Mouse (Mus musculus) ES-Bruce4 (cell line): ENCODE data around the gene Scamp1. TPM values are rescaled to one million over a fixed set of nuclear protein-coding genes. Genes with fewer than 3 reads are reported as not detected.

Source experiments
- H3K27ac ChIP-seq: 2 replicates; pipeline ENCODE4 v1.5.1; 2012; ENCODE audit warnings: low read length, inconsistent platforms; ENCODE audit not compliant: insufficient read depth
- H3K27me3 ChIP-seq: 2 replicates; pipeline ENCODE4 v1.6.1; 2012; ENCODE audit warnings: mild to moderate bottlenecking, low read length, inconsistent platforms; ENCODE audit not compliant: control insufficient read depth, poor library complexity, insufficient read depth, severe bottlenecking
- H3K36me3 ChIP-seq: 2 replicates; pipeline ENCODE4 v1.6.1; 2012; ENCODE audit warnings: inconsistent platforms, mild to moderate bottlenecking, low read length, moderate library complexity; ENCODE audit not compliant: control insufficient read depth, poor library complexity, insufficient read depth, severe bottlenecking
- H3K4me1 ChIP-seq: one replicate; pipeline ENCODE4 v1.8.1; 2011; ENCODE audit warnings: low read length; ENCODE audit not compliant: control insufficient read depth, insufficient read depth
- H3K4me3 ChIP-seq: 2 replicates; pipeline ENCODE4 v1.5.1; 2011; ENCODE audit warnings: low read depth, mild to moderate bottlenecking, low read length
- H3K9ac ChIP-seq: 2 replicates; pipeline ENCODE4 v1.6.1; 2012; ENCODE audit warnings: low read depth, mild to moderate bottlenecking, inconsistent platforms; ENCODE audit not compliant: poor library complexity, severe bottlenecking
- H3K9me3 ChIP-seq: replicated peaks from 2 replicates; pipeline ENCODE4 v1.6.1; 2012; ENCODE audit warnings: mild to moderate bottlenecking, low read length, inconsistent platforms; ENCODE audit not compliant: control insufficient read depth, poor library complexity, insufficient read depth, severe bottlenecking
- CTCF ChIP-seq: IDR thresholded peaks from one replicate; pipeline ENCODE4 v1.8.1; 2011; ENCODE audit warnings: low read depth, low read length
- EP300 ChIP-seq: IDR thresholded peaks from 2 replicates; pipeline ENCODE4 v1.6.1; 2011; ENCODE audit warnings: low read depth, low read length; ENCODE audit not compliant: insufficient read depth
- POLR2A ChIP-seq: IDR thresholded peaks from one replicate; pipeline ENCODE4 v1.8.1; 2011; ENCODE audit warnings: low read length; ENCODE audit not compliant: insufficient read depth
- polyA plus RNA-seq: library from polyadenylated mRNA; stranded (reverse); fragments of >200 nt; gene quantifications from 2 replicates; pipeline ENCODE4 v1.2.4, GENCODE M21; 2011; ENCODE audit warnings: low read depth; ENCODE audit not compliant: missing spikeins, insufficient read depth, insufficient read length

The Scamp1 gene
- polyA plus RNA-seq, 1 experiment = 43.5 TPM

DNA sequence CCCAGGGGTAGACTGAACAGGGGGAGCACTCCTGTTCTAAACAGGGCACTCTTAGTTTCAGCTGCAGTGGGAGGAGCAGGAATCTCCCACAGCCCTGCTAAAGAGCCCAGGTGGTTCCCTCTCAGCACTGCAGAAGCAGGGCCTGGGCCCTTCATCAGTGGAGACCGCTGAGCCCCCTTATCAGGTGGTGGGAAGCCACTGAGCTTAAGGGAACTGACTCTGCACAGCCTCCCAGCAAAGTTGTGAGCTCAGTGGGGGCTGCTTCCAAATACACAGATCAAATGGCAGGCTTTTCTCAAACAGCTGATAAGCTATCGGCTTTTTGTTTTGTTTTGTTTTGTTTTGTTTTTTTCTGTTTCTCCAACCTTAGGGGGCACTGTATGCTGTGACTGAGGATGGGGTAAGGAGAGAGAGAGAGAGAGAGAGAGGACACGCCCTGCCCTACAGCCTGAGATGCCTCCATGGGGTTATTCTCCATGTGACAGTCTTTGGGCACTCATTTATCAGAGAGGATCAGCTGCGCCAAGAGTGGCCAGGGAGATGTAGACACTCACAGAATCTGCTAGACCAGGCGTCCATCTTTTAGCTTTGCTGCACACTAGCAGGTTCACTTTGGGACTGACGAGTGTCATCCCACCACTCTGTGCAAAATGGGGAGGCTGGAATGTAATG, 110.1 kb downstream of the Scamp1 start:
- no peaks in the 10 kb centered on the region for H3K4me1 ChIP-seq
- no peak overlapping the region for H3K4me3 ChIP-seq

DNA sequence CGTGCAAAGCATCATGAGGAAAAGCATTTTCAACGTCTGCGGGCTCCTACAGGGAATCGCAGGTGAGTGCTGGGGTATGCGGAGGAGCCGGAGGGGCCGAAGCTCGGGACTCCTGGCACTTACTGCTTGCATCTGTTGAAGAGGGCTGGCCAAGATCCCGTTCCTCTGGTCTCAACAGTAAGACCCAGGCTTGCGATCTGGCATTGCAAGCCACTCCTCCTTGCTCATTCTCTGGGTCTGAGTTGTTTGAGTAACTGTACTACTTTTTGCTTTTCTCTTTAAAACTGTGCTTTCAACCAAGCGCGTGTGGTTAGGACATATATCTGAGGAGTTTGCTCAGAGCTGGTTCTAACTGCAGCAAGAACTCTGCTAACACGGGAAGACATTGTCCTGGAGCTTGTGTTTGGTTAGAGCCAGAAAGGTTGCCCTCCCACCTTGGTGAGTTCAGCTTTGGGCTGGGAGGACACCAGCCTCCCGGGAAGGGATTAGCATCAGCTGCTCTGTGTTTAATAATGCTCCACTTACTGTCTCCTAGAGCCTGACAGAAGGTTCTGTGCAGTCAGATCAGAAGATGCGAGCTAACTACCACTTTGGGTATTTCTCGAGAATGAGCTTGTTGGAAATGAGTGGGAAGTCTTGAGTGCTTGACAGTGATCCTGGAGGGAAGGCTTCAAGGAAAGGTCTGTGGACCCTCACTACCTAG, 110.9 kb downstream of the Scamp1 start:
- no peaks in the 10 kb centered on the region for H3K36me3 ChIP-seq
- 0 out of 2 replicates have a peak, but pooled peaks cover 2% of the 10 kb centered on the region for H3K27me3 ChIP-seq
- H3K4me1 ChIP-seq = no peaks in the 10 kb centered on the region
- H3K9me3 ChIP-seq = no peaks in the 10 kb centered on the region
- TF ChIP-seq EP300 (no peak), CTCF (no peak)
- no peak overlapping the region for H3K27ac ChIP-seq
- no peak overlapping the region for H3K9ac ChIP-seq
- peak overlapping the region; percentile 28 for H3K4me3 ChIP-seq

More for the DNA sequence above, 110.1 kb downstream of the Scamp1 start:
- Histone ChIP-seq H3K9me3 (no peaks in the 10 kb centered on the region), H3K36me3 (no peaks in the 10 kb centered on the region), H3K27ac (no peak overlapping the region), H3K27me3 (0 out of 2 replicates have a peak, but pooled peaks cover 2% of the 10 kb centered on the region), H3K9ac (no peak overlapping the region)
- TF ChIP-seq EP300 (no peak), POLR2A (no peak), CTCF (no peak)

DNA sequence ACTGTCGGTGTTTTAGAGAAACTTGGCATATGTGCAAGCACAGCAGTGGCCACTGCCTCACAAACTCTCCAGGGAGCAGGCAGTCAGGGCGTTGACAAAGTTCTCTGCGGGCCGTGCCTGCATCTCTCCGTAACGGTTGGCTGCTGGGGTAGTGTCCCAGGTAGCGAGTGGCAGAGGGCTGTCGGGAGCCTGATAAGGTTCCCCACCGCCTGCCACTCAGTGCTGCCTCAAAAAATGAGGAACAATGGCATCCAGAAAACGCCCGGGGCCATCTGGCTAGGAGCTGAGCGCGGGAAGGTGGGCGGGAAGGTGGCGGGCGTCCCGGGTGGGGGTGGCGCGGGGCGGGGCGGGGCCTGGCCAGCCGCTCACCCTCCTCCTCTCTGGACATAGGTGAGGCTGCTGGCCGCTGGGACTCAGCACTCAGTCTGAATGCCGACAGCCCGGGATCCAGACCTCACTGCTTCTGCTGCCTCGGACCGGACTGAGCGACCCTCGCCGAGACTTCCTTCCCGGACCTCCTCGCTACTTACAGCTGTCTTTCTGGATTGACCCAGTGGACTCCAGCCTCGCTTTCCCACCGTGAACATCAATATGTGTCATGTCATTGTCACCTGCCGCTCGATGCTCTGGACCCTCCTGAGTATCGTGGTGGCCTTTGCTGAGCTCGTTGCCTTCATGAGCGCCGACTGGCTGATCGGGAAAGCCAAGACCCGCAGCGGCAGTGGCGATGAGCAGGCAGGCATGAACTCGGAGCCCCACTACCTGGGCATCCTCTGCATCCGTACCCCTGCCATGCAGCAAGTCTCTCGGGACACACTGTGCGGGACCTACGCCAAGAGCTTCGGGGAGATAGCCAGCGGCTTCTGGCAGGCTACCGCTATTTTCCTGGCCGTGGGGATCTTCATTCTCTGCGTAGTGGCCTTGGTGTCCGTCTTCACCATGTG, 111.8 kb downstream of the Scamp1 start:
- no peaks in the 10 kb centered on the region for H3K9me3 ChIP-seq
- H3K4me1 ChIP-seq = no peaks in the 10 kb centered on the region
- H3K9ac ChIP-seq = no peak overlapping the region
- H3K36me3 ChIP-seq = no peaks in the 10 kb centered on the region
- H3K4me3 ChIP-seq = peak overlapping the region; percentile 28
- H3K27ac ChIP-seq = no peak overlapping the region
- H3K27me3 ChIP-seq = 0 out of 2 replicates have a peak, but pooled peaks cover 2% of the 10 kb centered on the region
- TF ChIP-seq CTCF = no peak
- TF ChIP-seq EP300 = no peak
- no peak for TF ChIP-seq POLR2A

DNA sequence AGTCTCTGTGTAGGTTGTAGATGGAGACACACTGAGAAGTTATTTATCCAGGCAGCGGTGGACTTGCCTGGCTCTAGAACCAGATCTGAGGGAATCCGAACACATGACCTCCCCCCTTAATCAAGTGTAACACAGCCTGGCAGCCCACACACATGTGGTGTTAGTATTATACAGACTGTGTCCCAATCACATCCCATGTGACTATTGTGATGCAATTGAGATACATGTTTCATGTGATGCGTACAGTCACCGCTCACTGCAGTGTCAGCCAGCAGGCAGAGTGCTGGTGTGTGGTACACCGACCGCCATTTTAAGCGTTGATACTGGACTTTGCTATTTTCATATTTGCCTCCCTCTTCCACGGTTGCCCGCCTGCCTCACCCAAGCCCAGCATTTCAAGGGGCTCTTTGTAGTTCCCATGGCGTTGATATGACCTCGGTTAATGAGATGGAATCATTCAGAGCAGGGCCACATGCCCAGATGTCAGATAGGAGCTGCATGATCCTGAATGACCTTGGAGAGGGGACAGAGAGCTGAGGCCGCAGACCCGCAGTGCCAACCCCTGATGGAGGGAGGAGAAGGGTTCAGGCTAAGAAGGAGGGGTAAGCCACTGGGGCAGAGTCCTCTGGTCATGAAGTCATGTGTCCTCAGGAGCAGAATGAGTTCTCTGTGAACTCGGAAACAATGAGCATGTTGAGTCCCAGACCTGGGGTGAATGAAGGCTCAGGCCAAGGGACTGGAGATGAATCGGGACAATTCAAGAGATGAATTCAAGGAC, 112.9 kb downstream of the Scamp1 start:
- TF ChIP-seq CTCF (no peak), EP300 (no peak), POLR2A (no peak)
- H3K4me1 ChIP-seq = no peaks in the 10 kb centered on the region
- no peak overlapping the region for H3K9ac ChIP-seq
- H3K36me3 ChIP-seq = no peaks in the 10 kb centered on the region
- no peaks in the 10 kb centered on the region for H3K9me3 ChIP-seq
- 0 out of 2 replicates have a peak, but pooled peaks cover 2% of the 10 kb centered on the region for H3K27me3 ChIP-seq
- no peak overlapping the region for H3K4me3 ChIP-seq
- H3K27ac ChIP-seq = no peak overlapping the region

DNA sequence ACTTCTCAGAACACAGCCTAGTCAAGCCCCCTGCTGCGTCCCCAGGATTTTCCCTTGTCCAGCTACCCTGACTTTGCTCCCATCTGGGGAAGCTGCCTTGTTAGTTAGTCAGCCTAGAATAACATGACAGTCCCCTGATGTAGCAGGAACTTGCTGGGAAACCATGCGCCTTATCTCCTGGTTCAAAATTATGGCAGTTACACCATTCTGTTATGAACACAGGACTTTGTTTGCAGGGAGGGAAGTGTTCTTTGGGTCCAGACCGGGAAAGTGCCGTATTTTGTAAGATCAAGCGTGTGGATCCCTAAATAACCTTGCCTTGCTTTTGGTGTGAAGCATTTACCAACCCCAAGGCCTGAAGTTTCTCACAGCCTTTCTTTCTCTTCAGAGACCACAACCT, 114.0 kb downstream of the Scamp1 start:
- TF ChIP-seq POLR2A = no peak
- no peak for TF ChIP-seq CTCF
- no peak for TF ChIP-seq EP300
- Histone ChIP-seq H3K27me3 (0 out of 2 replicates have a peak, but pooled peaks cover 2% of the 10 kb centered on the region), H3K4me1 (no peaks in the 10 kb centered on the region), H3K9me3 (no peaks in the 10 kb centered on the region), H3K4me3 (no peak overlapping the region), H3K9ac (no peak overlapping the region), H3K27ac (no peak overlapping the region), H3K36me3 (no peaks in the 10 kb centered on the region)
